In the genomic region with DNA sequence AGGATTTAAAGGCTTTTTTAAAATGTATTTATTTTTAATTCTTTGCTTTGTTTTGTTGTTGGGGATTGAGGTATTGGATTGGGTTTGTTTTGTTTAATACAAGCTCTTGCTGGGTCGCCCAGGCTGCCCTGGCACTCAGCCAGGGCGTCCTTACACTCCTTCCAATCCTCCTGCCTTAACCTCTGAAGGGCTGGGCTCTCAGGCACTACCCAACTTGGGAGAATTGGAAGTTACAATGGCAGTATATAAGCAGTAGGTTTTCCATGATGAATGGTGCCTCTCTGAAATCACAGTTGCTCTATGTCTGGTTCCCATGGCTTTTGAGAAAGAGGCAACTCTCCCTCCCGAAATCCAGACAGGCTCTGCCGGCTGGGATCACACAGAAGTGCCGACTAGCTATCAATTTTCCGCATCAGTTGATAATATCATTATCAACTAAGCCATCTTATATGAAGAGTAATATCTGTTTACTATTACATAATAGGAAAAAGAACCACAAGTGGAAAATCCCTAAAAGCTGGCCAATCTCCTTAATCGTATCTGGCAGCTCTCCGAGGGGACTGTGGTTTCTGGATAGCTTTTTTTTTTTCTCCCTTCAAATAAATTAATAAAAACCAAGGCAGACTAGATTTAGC, we compare ENCODE assay signal across 8 mouse cellular contexts. TPM values are rescaled to one million over a fixed set of nuclear protein-coding genes. Genes with fewer than 3 reads are reported as not detected.
DNase-seq lines count a peak whose midpoint lies in the region; ATAC-seq and TF ChIP-seq lines count a peak whose summit lies in the region.

No protein-coding gene starts in this region.

- ATAC-seq in kidney, embryonic 14.5 days (ENCODE audit: low FRiP score, low TSS enrichment), result no peak
- ATAC-seq in forebrain, embryonic 16.5 days, result no peak
- ATAC-seq in midbrain, postnatal 0 days (ENCODE audit: low FRiP score), result no peak
- no peak for ATAC-seq in inflammation-experienced regulatory T-cells, adult 6 months

- H3K4me2 ChIP-seq in kidney, embryonic 14.5 days (replicated peaks; ENCODE audit: low read depth, low read length), result no peak overlapping the region; the same call in 1 of the 2 replicates
- peak overlapping the region; percentile 31 for H3K4me2 ChIP-seq in forebrain, embryonic 16.5 days (ENCODE audit: low read length)
- H3K4me2 ChIP-seq in midbrain, postnatal 0 days (ENCODE audit: low read depth, low read length, poor library complexity, severe bottlenecking), result peak overlapping the region; percentile 38; the same call in 1 of the 2 replicates

- DNase-seq in kidney, adult 2 months, result peak; percentile 42
- DNase-seq in brain, embryonic 14.5 days (ENCODE audit: low read depth), result peak; percentile 69
- DNase-seq in midbrain, postnatal 0 days (ENCODE audit: low spot score), result peak; percentile 35
- no peak for DNase-seq in urinary bladder, postnatal 14 days (ENCODE audit: low spot score)
- no peak for DNase-seq in left cerebral cortex, adult 8-10 months (ENCODE audit: low spot score in 2 of 2)

- H3K27me3 ChIP-seq in kidney, adult 2 months (replicated peaks; ENCODE audit: control insufficient read depth, insufficient read depth, low read length), result no peaks in the 10 kb centered on the region
- no peaks in the 10 kb centered on the region for H3K27me3 ChIP-seq in kidney, embryonic 14.5 days (ENCODE audit: control insufficient read depth, insufficient read depth, low read length)
- H3K27me3 ChIP-seq in forebrain, embryonic 16.5 days (replicated peaks; ENCODE audit: control insufficient read depth, insufficient read depth, low read length), result no peaks in the 10 kb centered on the region
- no peaks in the 10 kb centered on the region for H3K27me3 ChIP-seq in midbrain, postnatal 0 days (ENCODE audit: insufficient read depth, low read length)

- H3K9ac ChIP-seq in kidney, embryonic 14.5 days (ENCODE audit: low read depth, low read length), result no peak overlapping the region
- H3K9ac ChIP-seq in forebrain, embryonic 16.5 days (replicated peaks; ENCODE audit: low read depth, low read length), result no peak overlapping the region
- H3K9ac ChIP-seq in midbrain, postnatal 0 days (replicated peaks; ENCODE audit: low read length, poor library complexity, severe bottlenecking), result no peak overlapping the region

- no peaks in the 10 kb centered on the region for H3K4me1 ChIP-seq in kidney, adult 2 months (ENCODE audit: control insufficient read depth, insufficient read depth, low read length)
- peaks cover 10% of the 10 kb centered on the region for H3K4me1 ChIP-seq in kidney, embryonic 14.5 days (ENCODE audit: control insufficient read depth, insufficient read depth, low read length)
- peaks cover 17% of the 10 kb centered on the region for H3K4me1 ChIP-seq in forebrain, embryonic 16.5 days (replicated peaks; ENCODE audit: control insufficient read depth, insufficient read depth, low read length)
- H3K4me1 ChIP-seq in midbrain, postnatal 0 days (ENCODE audit: insufficient read depth, low read length), result peaks cover 9% of the 10 kb centered on the region; the same call in 1 of the 2 replicates

- WGBS in kidney, adult 2 months, result 45% methylated on average over 8 of the region's 8 CpGs
- 50% methylated on average over 8 of the region's 8 CpGs for WGBS in kidney, embryonic 14.5 days
- WGBS in forebrain, embryonic 16.5 days, result 31% methylated on average over 8 of the region's 8 CpGs
- 24% methylated on average over 8 of the region's 8 CpGs for WGBS in midbrain, postnatal 0 days

- 0 out of 2 replicates have a peak overlapping the region, but pooled peaks have one; percentile 35 for H3K27ac ChIP-seq in kidney, adult 2 months (ENCODE audit: insufficient read depth, low read depth, low read length)
- no peak overlapping the region for H3K27ac ChIP-seq in kidney, embryonic 14.5 days (ENCODE audit: low read depth, low read length)
- no peak overlapping the region for H3K27ac ChIP-seq in forebrain, embryonic 16.5 days (ENCODE audit: low read length)
- H3K27ac ChIP-seq in midbrain, postnatal 0 days (ENCODE audit: low read depth, low read length), result peak overlapping the region; percentile 70

- no peaks in the 10 kb centered on the region for H3K36me3 ChIP-seq in kidney, adult 2 months (ENCODE audit: control insufficient read depth, insufficient read depth, low read length)
- H3K36me3 ChIP-seq in kidney, embryonic 14.5 days (ENCODE audit: control insufficient read depth, insufficient read depth, low read length), result no peaks in the 10 kb centered on the region
- H3K36me3 ChIP-seq in forebrain, embryonic 16.5 days (ENCODE audit: control insufficient read depth, insufficient read depth), result no peaks in the 10 kb centered on the region
- H3K36me3 ChIP-seq in midbrain, postnatal 0 days (ENCODE audit: insufficient read depth, low read length), result no peaks in the 10 kb centered on the region

- TF ChIP-seq CTCF in kidney, adult 2 months (conservative IDR thresholded peaks at IDR 0.05; ENCODE audit: insufficient read depth, insufficient read length, low read depth, low read length), result no peak
- TF ChIP-seq CTCF in brain, embryonic 14.5 days (IDR thresholded peaks at IDR 0.05; ENCODE audit: borderline replicate concordance, extremely low read depth, insufficient read depth, insufficient read length), result no peak
- TF ChIP-seq CTCF in midbrain, postnatal 0 days (IDR thresholded peaks at IDR 0.05), result no peak

- H3K4me3 ChIP-seq in kidney, adult 2 months (ENCODE audit: insufficient read depth, low read depth, low read length), result no peak overlapping the region
- no peak overlapping the region for H3K4me3 ChIP-seq in kidney, embryonic 14.5 days (ENCODE audit: low read length)
- H3K4me3 ChIP-seq in forebrain, embryonic 16.5 days (replicated peaks; ENCODE audit: low read length), result no peak overlapping the region
- no peak overlapping the region for H3K4me3 ChIP-seq in midbrain, postnatal 0 days (ENCODE audit: low read depth, low read length)

- H3K9me3 ChIP-seq in kidney, embryonic 14.5 days (ENCODE audit: control insufficient read depth, low read length), result no peaks in the 10 kb centered on the region
- H3K9me3 ChIP-seq in forebrain, embryonic 16.5 days (ENCODE audit: control insufficient read depth, low read length), result no peaks in the 10 kb centered on the region
- H3K9me3 ChIP-seq in midbrain, postnatal 0 days (ENCODE audit: low read length), result no peaks in the 10 kb centered on the region

- no peak for TF ChIP-seq POLR2A in kidney, adult 2 months (IDR thresholded peaks at IDR 0.05; ENCODE audit: low read depth, low read length)
- no peak for TF ChIP-seq POLR2A in brain, embryonic 14.5 days (IDR thresholded peaks at IDR 0.05; ENCODE audit: borderline replicate concordance, extremely low read depth, insufficient read depth, insufficient read length, poor library complexity, severe bottlenecking)

RNA-seq across cellular contexts. Expression of a gene that starts 40.8 kb away (rescaled TPM):
- 73.3 and 76.5 TPM in 2 replicates for polyA plus RNA-seq in kidney, adult 2 months (2012; rRNA removed)
- 40.9 and 52.1 TPM in 2 replicates for polyA plus RNA-seq in kidney, embryonic 14.5 days (2014; fragmentation: Nextera tagmentation; extraction: Ambion mirVana)
- polyA plus RNA-seq in brain, embryonic 14.5 days (2012; rRNA removed), result 19.7 and 30.3 TPM in 2 replicates
- polyA plus RNA-seq in forebrain, embryonic 16.5 days (2015; fragmentation: Nextera tagmentation; extraction: Ambion mirVana), result 29.3 and 32.1 TPM in 2 replicates
- 65.4 and 92.2 TPM in 2 replicates for total RNA-seq in midbrain, postnatal 0 days (2014; rRNA removed)
- polyA plus RNA-seq in midbrain, postnatal 0 days (2015; fragmentation: Nextera tagmentation; extraction: Ambion mirVana), result 46.6 and 48.9 TPM in 2 replicates
- polyA plus RNA-seq in inflammation-experienced regulatory T-cells, adult 6 months (2017; shearing (Covaris generic)), result 10 to 100 TPM; 19.5 to 98.6 (median 25.8) TPM
- total RNA-seq in left cerebral cortex, adult 8-10 months (2022), result 100 to 1,000 TPM; 107 to 165 (median 138) TPM

Comparison
In these comparisons a context has a peak if more than half of its experiments do, and no peak if none do; other contexts are left out.
1. H3K27ac ChIP-seq: peak in kidney, adult 2 months (single experiment) and midbrain, postnatal 0 days (single experiment); none in kidney, embryonic 14.5 days (single experiment) and forebrain, embryonic 16.5 days (single experiment).
2. DNase-seq: peak in kidney, adult 2 months (single experiment), brain, embryonic 14.5 days (single experiment) and midbrain, postnatal 0 days (single experiment); none in urinary bladder, postnatal 14 days (single experiment) and left cerebral cortex, adult 8-10 months (0 of 2).